Mouse (Mus musculus) stomach, postnatal 0 days (tissue): ENCODE measurements around the gene Pabpc4.

Source experiments
- CTCF ChIP-seq: IDR thresholded peaks from 2 replicates; pipeline ENCODE4 v1.5.1; 2016; ENCODE audit warnings: antibody characterized with exemption, low read depth, mild to moderate bottlenecking, moderate library complexity
- EP300 ChIP-seq: optimal IDR thresholded peaks from 2 replicates; pipeline ENCODE3; 2016; ENCODE audit warnings: antibody characterized with exemption

- TF ChIP-seq CTCF (no peak), EP300 (no peak)
These were observed 66.8 kb downstream of the Pabpc4 start for GRCm38 (mm10) chr4:123328946-123329345.
